Mouse (Mus musculus): ENCODE results near the gene Ppfia4.

Ppfia4 gene

DNA sequence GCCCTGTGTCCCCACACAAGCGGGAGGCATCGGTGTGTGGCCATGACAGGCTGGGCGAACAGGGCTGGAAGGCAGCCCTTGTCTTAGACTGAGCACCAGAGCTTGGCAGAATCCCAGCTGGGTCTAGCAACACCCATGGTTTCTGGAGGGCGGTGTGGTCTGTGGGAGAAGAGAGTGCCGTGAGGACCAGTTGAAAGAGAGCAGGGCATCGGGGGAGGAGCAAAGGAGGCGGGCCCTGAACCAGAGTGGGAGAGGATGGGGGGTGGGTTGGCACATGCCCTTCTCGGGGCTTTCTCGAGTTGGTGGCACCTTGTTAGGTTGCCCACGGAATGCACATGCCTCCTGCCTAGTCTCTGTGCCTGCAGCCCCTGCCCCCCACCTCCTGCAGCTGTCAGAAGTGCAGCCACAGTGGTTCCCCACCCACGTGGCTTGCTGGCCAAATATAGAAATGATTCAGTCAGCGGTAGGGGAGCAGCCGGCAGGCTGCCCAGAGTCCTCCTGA, at the start of gene Ppfia4:
Gene Ppfia4 (minus strand): TSS at position 159 of the 502 bp plus-strand sequence.
- peak; percentile 53 to 74 for DNase-seq (ENCODE audit: low spot score in 2 of 2)

DNA sequence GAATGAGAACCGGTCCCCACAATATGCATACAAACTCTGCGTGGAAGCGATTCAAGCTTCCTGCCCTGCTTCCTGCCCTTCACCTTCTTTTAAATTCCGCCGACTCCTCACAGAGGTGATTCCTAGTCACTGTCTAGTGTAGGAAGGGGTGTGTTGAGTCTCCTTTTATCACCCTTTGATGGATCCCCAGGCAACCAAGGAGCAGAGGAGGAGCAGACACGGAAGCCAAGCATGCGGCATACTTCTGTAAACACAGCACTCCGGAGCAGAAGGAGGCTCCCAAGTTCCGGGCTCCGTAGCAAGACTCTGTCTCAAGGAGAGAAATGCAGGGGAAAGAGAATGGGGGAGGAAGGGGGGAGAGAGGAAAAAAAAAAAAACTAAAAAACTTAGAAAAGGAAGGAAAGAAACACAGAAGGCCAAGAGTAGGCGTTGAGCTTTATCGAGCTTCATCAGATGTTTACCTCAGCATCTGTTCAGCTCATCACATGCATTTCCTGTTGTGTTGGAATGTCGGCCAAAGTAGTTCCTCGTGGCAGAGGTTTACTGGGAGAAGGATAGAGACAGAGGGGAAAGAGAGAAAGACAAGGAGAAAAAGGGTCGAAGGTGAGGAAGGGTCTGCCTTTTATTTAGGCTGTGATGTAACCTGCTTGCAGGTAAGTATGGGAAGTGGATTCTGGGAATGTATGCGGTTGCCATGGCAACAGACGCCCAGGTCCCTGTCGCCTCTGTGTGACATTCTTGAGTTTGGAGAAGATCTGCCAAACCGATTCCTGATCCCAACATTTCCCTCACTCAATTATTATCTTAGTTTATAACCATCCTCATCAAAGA, 49.3 kb upstream of the Ppfia4 start:
- DNase-seq (ENCODE audit: low spot score in 2 of 2) = no peak

GRCm38 (mm10) chr1:134381051-134381450, 48.3 kb upstream of the Ppfia4 start:
- no peak for DNase-seq (ENCODE audit: low spot score in 2 of 2)

GRCm38 (mm10) chr1:134374124-134374523, 41.4 kb upstream of the Ppfia4 start:
- DNase-seq (ENCODE audit: low spot score in 2 of 2) = no peak

DNA sequence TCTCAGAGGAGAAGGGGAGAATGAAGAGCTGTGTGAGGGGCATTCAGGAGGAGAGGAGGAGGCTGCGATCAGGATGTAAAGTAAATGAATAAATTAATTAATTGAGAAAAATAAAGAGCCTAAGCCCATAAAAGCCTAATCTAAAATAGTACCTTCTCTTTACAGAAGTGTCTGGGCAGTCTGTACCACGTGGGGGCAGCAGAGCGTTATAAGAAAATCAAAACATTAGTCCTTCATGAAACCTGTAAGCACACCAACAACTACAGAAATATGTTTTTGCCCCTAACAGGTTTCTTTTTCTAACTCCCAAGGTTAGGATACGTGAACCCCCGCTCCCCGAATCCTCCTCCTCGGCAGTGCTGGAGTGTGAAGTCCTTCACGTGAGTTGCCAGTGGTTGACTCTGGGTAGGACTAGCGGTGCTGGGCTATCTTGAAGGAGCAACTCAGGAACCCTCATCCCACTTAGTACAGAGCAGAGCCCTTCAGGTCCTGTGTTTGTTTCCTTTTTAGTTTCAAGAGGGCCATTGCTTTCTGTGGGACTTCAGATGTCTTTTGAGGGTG, 36.1 kb upstream of the Ppfia4 start:
- peak in 1 of 2 experiments; percentile 45 for DNase-seq (ENCODE audit: low spot score in 2 of 2)

GRCm38 (mm10) chr1:134365491-134365890, 32.8 kb upstream of the Ppfia4 start:
- DNase-seq (ENCODE audit: low spot score in 2 of 2) = no peak

- DNase-seq (ENCODE audit: low spot score in 2 of 2) = no peak
These were observed 30.5 kb upstream of the Ppfia4 start for GRCm38 (mm10) chr1:134363194-134363593.

- peak; percentile 94 to 97 for DNase-seq (ENCODE audit: low spot score in 2 of 2)
These were observed 29.1 kb upstream of the Ppfia4 start, which contains the start of gene Tmem183a for GRCm38 (mm10) chr1:134361857-134362212. Gene Tmem183a, minus strand, starts transcription at chr1:134361979.

- DNase-seq (ENCODE audit: low spot score in 2 of 2) = no peak
These were observed 28.6 kb upstream of the Ppfia4 start for GRCm38 (mm10) chr1:134361195-134361856.

GRCm38 (mm10) chr1:134360656-134361055, 27.9 kb upstream of the Ppfia4 start:
- no peak for DNase-seq (ENCODE audit: low spot score in 2 of 2)

GRCm38 (mm10) chr1:134357461-134357860, 24.7 kb upstream of the Ppfia4 start:
- DNase-seq (ENCODE audit: low spot score in 2 of 2) = no peak

DNA sequence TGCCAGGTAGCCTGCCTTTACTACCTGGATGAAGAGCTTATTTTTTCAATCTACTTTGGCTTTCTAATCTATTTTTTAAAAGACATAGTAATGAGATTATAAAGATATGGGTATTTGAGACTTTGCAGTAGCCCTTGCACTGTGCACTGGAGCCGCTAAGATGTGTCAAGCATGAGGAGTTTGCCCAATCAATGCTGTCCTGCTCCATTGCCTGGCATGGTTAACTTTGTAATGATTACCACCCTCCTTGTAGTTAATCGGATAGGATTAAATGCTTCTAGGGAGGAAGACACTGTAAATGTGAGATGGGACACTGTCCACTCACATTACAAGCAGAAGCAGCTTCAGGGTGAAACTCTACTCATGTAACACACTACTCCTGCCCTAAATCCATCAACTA, 20.6 kb upstream of the Ppfia4 start:
- DNase-seq (ENCODE audit: low spot score in 2 of 2) = no peak

DNA sequence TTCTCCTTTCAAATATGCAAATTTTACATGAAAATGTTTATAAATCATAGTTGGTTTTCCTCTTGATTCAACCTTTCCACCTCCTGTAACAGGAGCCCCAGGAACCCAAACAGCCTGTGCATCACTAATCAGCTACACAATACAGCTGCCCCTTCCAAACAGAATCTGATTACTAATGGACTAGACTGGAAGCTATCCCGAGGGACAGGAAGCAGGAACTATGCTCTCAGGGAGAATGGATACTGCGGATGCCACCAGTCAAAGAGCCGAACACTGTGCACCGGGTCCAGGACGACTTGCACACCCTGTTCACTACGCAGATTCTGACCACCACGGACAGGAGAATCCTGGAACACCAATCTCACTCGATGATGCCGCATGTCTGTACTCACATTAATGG, 15.1 kb upstream of the Ppfia4 start:
- no peak for DNase-seq (ENCODE audit: low spot score in 2 of 2)

- DNase-seq (ENCODE audit: low spot score in 2 of 2) = no peak
These were observed 12.3 kb upstream of the Ppfia4 start for GRCm38 (mm10) chr1:134345075-134345474.

- DNase-seq (ENCODE audit: low spot score in 2 of 2) = peak; percentile 84 to 87
These were observed 11.6 kb upstream of the Ppfia4 start for GRCm38 (mm10) chr1:134344005-134344950.

- DNase-seq (ENCODE audit: low spot score in 2 of 2) = no peak
These were observed 10.8 kb upstream of the Ppfia4 start for GRCm38 (mm10) chr1:134343567-134343966.

DNA sequence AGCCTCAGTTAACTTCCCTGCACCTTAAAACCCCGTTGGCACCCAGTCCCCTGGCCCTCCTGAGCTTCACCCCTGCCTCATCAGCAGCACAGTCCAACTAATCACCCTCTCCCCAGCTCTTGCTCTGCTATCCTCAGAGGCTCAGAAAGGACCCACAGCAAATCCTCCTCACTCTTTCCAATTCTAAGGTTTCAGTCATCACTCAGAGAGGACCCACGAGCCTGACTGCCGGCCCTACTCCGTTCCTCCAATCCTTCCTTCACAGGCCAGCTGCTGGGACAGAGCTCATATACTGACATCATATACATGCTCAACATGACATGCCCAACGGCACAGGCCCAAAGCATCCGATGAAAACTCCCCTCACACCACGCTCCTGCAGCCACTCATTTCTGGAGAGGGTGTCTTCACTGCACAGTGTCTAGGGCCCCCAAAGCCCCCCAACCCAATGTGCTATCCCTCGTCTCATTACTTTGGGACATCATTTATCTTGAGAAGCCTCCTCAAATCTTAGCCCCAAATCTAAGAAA, 10.1 kb upstream of the Ppfia4 start:
- no peak for DNase-seq (ENCODE audit: low spot score in 2 of 2)

DNA sequence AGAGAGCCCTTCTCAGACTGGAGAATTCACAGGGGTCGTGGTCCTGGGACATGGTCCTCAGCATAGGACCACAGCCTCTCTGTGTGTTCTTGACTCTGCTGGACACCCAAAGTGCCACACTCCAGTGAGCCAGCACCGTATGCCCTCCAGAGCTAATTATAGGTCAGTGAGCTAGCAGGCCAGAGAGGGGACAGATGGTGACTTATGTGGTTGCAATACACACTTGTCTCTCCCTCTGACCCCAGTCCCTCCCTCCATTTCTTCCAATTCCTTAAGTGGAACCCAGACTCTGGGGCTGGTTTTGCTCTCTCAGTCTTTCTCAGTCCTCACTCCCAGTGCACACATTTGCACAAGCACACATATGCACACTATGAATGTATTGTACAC, 9.5 kb upstream of the Ppfia4 start:
- DNase-seq (ENCODE audit: low spot score in 2 of 2) = no peak

DNA sequence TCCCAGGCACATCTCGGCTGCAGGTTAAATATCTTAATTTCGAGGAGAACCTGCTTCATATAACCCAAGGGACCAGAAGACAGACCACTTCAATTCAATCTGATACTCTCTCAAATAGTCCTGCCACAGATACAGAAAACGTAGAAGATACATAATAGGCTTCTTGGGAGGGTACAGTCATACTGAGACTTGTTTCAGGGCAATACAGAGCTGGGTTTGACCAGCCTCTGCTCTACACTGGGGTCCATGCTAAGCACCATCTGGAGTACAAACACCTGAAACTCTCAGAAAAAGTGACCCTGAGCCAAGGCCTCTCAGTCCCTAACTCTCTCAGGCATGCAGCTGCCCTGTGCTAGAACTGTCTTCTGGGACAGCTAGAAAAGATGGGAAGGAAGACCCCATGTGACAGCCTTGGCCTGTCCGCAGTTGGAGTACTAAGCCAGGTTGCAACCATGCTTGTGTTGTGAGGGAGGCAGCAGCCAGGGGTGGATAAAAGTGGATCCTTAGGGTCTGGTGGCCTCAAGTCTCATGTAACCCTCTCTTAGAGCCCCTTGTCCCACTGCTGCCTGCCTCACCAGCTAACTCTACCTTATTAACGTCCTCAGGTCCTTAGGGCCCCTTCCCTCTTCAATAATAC, 9.0 kb upstream of the Ppfia4 start:
- DNase-seq (ENCODE audit: low spot score in 2 of 2) = no peak

GRCm38 (mm10) chr1:134339757-134340619, 7.3 kb upstream of the Ppfia4 start:
- DNase-seq (ENCODE audit: low spot score in 2 of 2) = no peak

Measured in frontal cortex, postnatal 10 days (tissue).